Mouse (Mus musculus): ENCODE data around the gene 4632433K11Rik. TPM values are rescaled to one million over a fixed set of nuclear protein-coding genes. Genes with fewer than 3 reads are reported as not detected.
A peak's percentile ranks its signal among the peaks of the same experiment; 100 is the strongest.

4632433K11Rik gene
- total RNA-seq, 2 experiments from 2014 or later: 0.85 to 1.2 TPM

- intact Hi-C loops (cut with DNase I): loop anchor here (1.0 to 10.0 kb wide), 3 partner anchors 18 to 1095 kb away; partner anchors contain the start of genes Rasl2-9, U2af2 and Zfp444
- peak; percentile 96 to 99 for DNase-seq (ENCODE audit: low spot score in 2 of 2)
Measured at GRCm38 (mm10) chr7:5080010-5080751, 46.3 kb downstream of the 4632433K11Rik start, which contains the start of gene Epn1. Epn1 (plus strand) TSS chr7:5080235.

GRCm38 (mm10) chr7:5080815-5081214 is 46.9 kb downstream of the 4632433K11Rik start:
- DNase-seq (ENCODE audit: low spot score in 2 of 2): no peak
- intact Hi-C loops (cut with DNase I): loop anchor here (1.0 to 10.0 kb wide), 3 partner anchors 19 to 1094 kb away; partner anchors contain the start of genes Rasl2-9, U2af2 and Zfp444

- intact Hi-C loops (cut with DNase I): loop anchor here (2.0 to 10.0 kb wide), 2 partner anchors 44 to 1094 kb away; partner anchors contain the start of genes Rasl2-9 and Zfp444
- no peak for DNase-seq (ENCODE audit: low spot score in 2 of 2)
Measured at GRCm38 (mm10) chr7:5081241-5081640, 47.3 kb downstream of the 4632433K11Rik start.

- intact Hi-C loops (cut with DNase I): loop anchor here (2.0 to 10.0 kb wide), 2 partner anchors 43 to 1093 kb away; partner anchors contain the start of genes Rasl2-9 and Zfp444
- DNase-seq (ENCODE audit: low spot score in 2 of 2): no peak
Measured at GRCm38 (mm10) chr7:5081939-5082338, 48.0 kb downstream of the 4632433K11Rik start.

- DNase-seq (ENCODE audit: low spot score in 2 of 2): no peak
- intact Hi-C loops (cut with DNase I): loop anchor here (10.0 kb wide), 1 partner anchor 1091 kb away; the partner anchor contains the start of gene Zfp444
Measured at GRCm38 (mm10) chr7:5083325-5084105, 49.6 kb downstream of the 4632433K11Rik start.

Other genes with a start within 250 kb of the 4632433K11Rik start
- gene Tmem238, start 244.5 kb upstream of the 4632433K11Rik start, total RNA-seq (2021): 1 to 10 TPM; 2.3 to 3.0 TPM
- 100 to 1,000 TPM; 428 to 431 TPM for gene Rpl28, start 241.2 kb upstream of the 4632433K11Rik start, total RNA-seq (2021)
- gene Ube2s, start 221.5 kb upstream of the 4632433K11Rik start, total RNA-seq (2021): 100 to 1,000 TPM; 108 to 110 TPM
- 100 to 1,000 TPM; 115 to 148 TPM for gene Shisa7, start 189.4 kb upstream of the 4632433K11Rik start, total RNA-seq (2021)
- 1 to 10 TPM; 3.3 to 4.1 TPM for gene Isoc2b, start 163.9 kb upstream of the 4632433K11Rik start, total RNA-seq (2021)
- 10 to 100 TPM; 10.4 to 11.0 TPM for gene Isoc2a, start 157.0 kb upstream of the 4632433K11Rik start, total RNA-seq (2021)
- under 1 TPM in 1 of 2 experiments, not detected in 1; 0.25 TPM for gene Gm36210, start 127.6 kb upstream of the 4632433K11Rik start, total RNA-seq (2021)
- 10 to 100 TPM; 14.3 to 14.6 TPM for gene Zfp628, start 118.9 kb upstream of the 4632433K11Rik start, total RNA-seq (2021)
- 100 to 1,000 TPM in 1 of 2 experiments, 10 to 100 TPM in 1; 94.4 to 103 TPM for gene Nat14, start 112.1 kb upstream of the 4632433K11Rik start, total RNA-seq (2021)
- gene Ssc5d, start 108.3 kb upstream of the 4632433K11Rik start, total RNA-seq (2021): 1 to 10 TPM; 2.3 to 2.4 TPM
- gene Sbk2, start 69.7 kb upstream of the 4632433K11Rik start, total RNA-seq (2021): not detected
- under 1 TPM; 0.34 to 0.85 TPM for gene Sbk3, start 63.0 kb upstream of the 4632433K11Rik start, total RNA-seq (2021)
- 10 to 100 TPM; 24.8 to 33.7 TPM for gene Zfp579, start 38.0 kb upstream of the 4632433K11Rik start, total RNA-seq (2021)
- 1 to 10 TPM; 6.9 TPM for gene Zfp524, start 19.7 kb upstream of the 4632433K11Rik start, total RNA-seq (2021)
- 10 to 100 TPM; 21.2 to 31.2 TPM for gene Fiz1, start 19.4 kb upstream of the 4632433K11Rik start, total RNA-seq (2021)
- gene Gm44973, start 18.6 kb upstream of the 4632433K11Rik start, total RNA-seq (2021): not detected
- gene Zfp865, start 13.7 kb upstream of the 4632433K11Rik start, total RNA-seq (2021): 10 to 100 TPM; 32.9 to 34.5 TPM
- 10 to 100 TPM; 52.0 to 65.0 TPM for gene Ccdc106, start 13.6 kb upstream of the 4632433K11Rik start, total RNA-seq (2021)
- 1 to 10 TPM; 5.4 to 6.5 TPM for gene Zfp784, start 4.3 kb downstream of the 4632433K11Rik start, total RNA-seq (2021)
- 10 to 100 TPM; 36.8 to 41.7 TPM for gene Zfp580, start 17.4 kb downstream of the 4632433K11Rik start, total RNA-seq (2021)
- 100 to 1,000 TPM; 171 to 180 TPM for gene U2af2, start 28.0 kb downstream of the 4632433K11Rik start, total RNA-seq (2021)
- 100 to 1,000 TPM; 454 to 461 TPM for gene Epn1, start 46.1 kb downstream of the 4632433K11Rik start, total RNA-seq (2021)
- not detected for gene Rfpl4, start 82.8 kb downstream of the 4632433K11Rik start, total RNA-seq (2021)
- gene Rasl2-9, start 91.8 kb downstream of the 4632433K11Rik start, total RNA-seq (2021): not detected
- not detected for gene Vmn1r55, start 115.6 kb downstream of the 4632433K11Rik start, total RNA-seq (2021)
- gene Vmn1r56, start 162.6 kb downstream of the 4632433K11Rik start, total RNA-seq (2021): not detected
- gene Vmn1r57, start 184.4 kb downstream of the 4632433K11Rik start, total RNA-seq (2021): not detected